Mouse (Mus musculus): ENCODE measurements around the gene Tlr7.

Gene Tlr7

DNA sequence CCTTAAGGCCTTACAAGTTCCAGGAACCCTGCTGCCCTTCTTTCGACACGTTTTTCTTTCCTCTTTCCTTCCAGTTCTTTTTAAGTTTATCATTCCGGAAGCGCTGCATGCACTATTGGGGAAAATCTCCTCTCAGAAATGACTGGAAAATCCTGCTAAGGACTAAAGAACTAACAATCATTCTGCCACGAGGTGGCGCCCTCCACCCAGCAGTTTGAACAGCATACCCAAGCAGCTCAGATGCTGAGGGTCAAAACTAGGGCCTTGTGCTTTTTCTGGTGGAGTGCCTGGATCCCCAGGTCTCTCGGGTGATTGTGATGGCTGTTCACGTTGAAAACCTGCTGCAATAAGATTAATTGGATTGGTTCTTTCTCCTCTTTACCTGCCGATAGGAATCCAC, 53.4 kb downstream of the Tlr7 start:
- peak; percentile 74 for DNase-seq (ENCODE audit: low spot score)

DNA sequence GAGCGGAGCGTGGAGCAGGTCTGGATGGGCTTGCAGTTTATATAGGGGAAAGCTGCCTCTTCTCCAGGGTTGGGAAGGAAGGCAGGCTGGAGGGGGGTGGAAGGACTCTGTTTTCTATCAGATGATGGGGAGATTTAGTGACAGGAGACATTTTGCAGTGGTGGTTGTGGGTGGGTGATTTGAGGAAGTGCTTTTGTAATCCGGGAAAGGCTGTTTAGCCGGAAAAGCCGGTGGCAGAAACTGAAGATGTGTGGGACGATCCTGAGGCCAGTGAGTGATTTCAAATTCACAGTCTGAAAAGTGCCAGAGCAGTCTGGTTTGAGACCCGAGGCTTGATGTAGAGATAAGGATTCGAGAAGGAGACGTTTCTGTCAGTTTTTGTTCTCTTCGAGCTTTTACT, 53.8 kb downstream of the Tlr7 start:
- DNase-seq (ENCODE audit: low spot score) = no peak

DNA sequence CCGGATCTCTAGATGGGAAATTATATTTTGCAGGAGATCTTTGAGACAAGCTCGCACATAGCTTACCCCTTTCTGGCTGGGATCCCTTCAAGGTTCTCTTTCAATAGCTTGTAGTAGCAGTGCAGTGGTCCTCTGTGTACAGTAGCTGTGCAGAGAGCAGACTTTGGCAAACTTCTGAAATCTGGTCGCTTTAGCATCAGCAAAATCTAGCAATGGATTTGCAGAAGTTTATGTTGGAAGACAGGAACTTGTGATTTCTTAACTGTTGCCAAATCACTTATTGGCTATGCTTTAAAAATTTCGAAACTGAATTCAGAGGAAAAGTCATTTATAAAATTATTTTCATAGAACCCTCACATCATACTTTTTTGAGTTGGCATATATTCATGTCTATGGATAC, 66.3 kb downstream of the Tlr7 start, which contains the start of gene Tlr8:
Tlr8 (minus strand) TSS at position 244 of the 400 bp plus-strand sequence.
- DNase-seq (ENCODE audit: low spot score) = no peak

DNA sequence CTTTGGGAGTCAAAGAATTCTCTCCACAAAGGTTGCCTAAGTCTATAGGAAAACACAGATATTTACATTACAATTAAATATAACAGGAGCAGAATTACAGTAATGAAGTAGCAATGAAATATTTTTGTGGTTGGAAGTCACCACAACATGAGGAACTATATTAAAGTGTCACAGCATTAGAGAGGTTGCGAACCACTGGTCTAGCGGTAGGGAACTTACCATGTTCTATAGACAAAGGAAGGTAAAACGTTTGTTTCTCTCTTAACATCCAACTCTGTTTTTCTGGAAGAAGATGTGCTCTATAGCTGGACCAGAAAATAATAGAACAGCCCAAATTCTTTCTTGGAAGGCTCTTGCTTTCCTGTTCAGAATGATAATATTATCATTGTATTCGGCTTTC, 66.8 kb downstream of the Tlr7 start:
- no peak for DNase-seq (ENCODE audit: low spot score)

Measured in layer of hippocampus, adult 11-12 months (tissue).